In genomic region chr2:15054496-15054895, GRCm38 (mm10) we compare ENCODE assay signal across 8 mouse cellular contexts. TPM values are rescaled to one million over a fixed set of nuclear protein-coding genes. Genes with fewer than 3 reads are reported as not detected.
DNase-seq lines count a peak whose midpoint lies in the region; ATAC-seq and TF ChIP-seq lines count a peak whose summit lies in the region.

No protein-coding gene starts in this region.

- H3K4me2 ChIP-seq in midbrain, embryonic 13.5 days (replicated peaks), result peak overlapping the region; percentile 57

- peaks cover 4% of the 10 kb centered on the region for H3K4me1 ChIP-seq in lung, adult 2 months (ENCODE audit: control insufficient read depth, insufficient read depth, low read length)
- H3K4me1 ChIP-seq in cortical plate, adult 2 months (ENCODE audit: control insufficient read depth, insufficient read depth, low read length), result peaks cover 2% of the 10 kb centered on the region; the same call in 1 of the 2 replicates
- H3K4me1 ChIP-seq in midbrain, embryonic 13.5 days (replicated peaks), result peaks cover 40% of the 10 kb centered on the region

- no peaks in the 10 kb centered on the region for H3K36me3 ChIP-seq in midbrain, embryonic 13.5 days

- H3K27me3 ChIP-seq in midbrain, embryonic 13.5 days, result no peaks in the 10 kb centered on the region

- no peak for DNase-seq in lung, adult 2 months
- no peak for DNase-seq in lung, postnatal 14 days
- DNase-seq in adrenal gland, postnatal 4 days (ENCODE audit: low spot score in 2 of 2), result no peak
- no peak for DNase-seq in right cerebral cortex, postnatal 4 days
- no peak for DNase-seq in ovary, adult 18-20 months (ENCODE audit: low spot score)

- TF ChIP-seq CTCF in lung, adult 2 months (IDR thresholded peaks at IDR 0.05; ENCODE audit: insufficient read depth, low read length), result no peak
- TF ChIP-seq CTCF in cortical plate, adult 2 months (IDR thresholded peaks at IDR 0.05; ENCODE audit: extremely low read depth, insufficient read depth, low read length), result no peak

- H3K4me3 ChIP-seq in lung, adult 2 months (replicated peaks; ENCODE audit: extremely low read depth, low read depth, low read length), result peak overlapping the region; percentile 93
- peak overlapping the region; percentile 94 for H3K4me3 ChIP-seq in cortical plate, adult 2 months (ENCODE audit: insufficient read depth, low read length)
- peak overlapping the region; percentile 74 for H3K4me3 ChIP-seq in midbrain, embryonic 13.5 days (replicated peaks)

- no peak for TF ChIP-seq POLR2A in lung, adult 2 months (IDR thresholded peaks at IDR 0.05; ENCODE audit: borderline replicate concordance, extremely low read depth, low read depth, low read length)
- TF ChIP-seq POLR2A in cortical plate, adult 2 months (IDR thresholded peaks at IDR 0.05; ENCODE audit: extremely low read depth, insufficient read depth, low read length), result no peak

- no peaks in the 10 kb centered on the region for H3K9me3 ChIP-seq in midbrain, embryonic 13.5 days

- H3K27ac ChIP-seq in cortical plate, adult 2 months (ENCODE audit: insufficient read depth, low read length), result peak overlapping the region; percentile 98
- H3K27ac ChIP-seq in midbrain, embryonic 13.5 days, result peak overlapping the region; percentile 86

- peak overlapping the region; percentile 67; the same call in 1 of the 2 replicates for H3K9ac ChIP-seq in midbrain, embryonic 13.5 days (replicated peaks)

- ATAC-seq in inflammation-experienced regulatory T-cells, adult 6 months, result peak; percentile 7
- ATAC-seq in midbrain, embryonic 13.5 days, result no peak

- 16% methylated on average over 10 of the region's 10 CpGs for WGBS in lung, adult 2 months
- 25% methylated on average over 10 of the region's 10 CpGs for WGBS in midbrain, embryonic 13.5 days

RNA-seq across cellular contexts. Expression of gene Nsun6, which starts 0.4 kb away (rescaled TPM):
- polyA plus RNA-seq in lung, adult 2 months (2012; rRNA removed), result 1.3 and 5.2 TPM in 2 replicates
- 5.0 and 6.1 TPM in 2 replicates for polyA plus RNA-seq in cortical plate, adult 2 months (2012; rRNA removed)
- polyA plus RNA-seq in inflammation-experienced regulatory T-cells, adult 6 months (2017; shearing (Covaris generic)), result 10 to 100 TPM; 18.5 to 31.6 (median 23.1) TPM
- polyA plus RNA-seq in midbrain, embryonic 13.5 days (2015; fragmentation: Nextera tagmentation; extraction: Ambion mirVana), result 14.1 and 16.1 TPM in 2 replicates
- 10 to 100 TPM; 11.4 to 12.4 TPM for total RNA-seq in adrenal gland, postnatal 4 days (2021)

RNA-seq across cellular contexts. Expression of gene Arl5b, which starts 5.3 kb away (rescaled TPM):
- 6.1 and 10.0 TPM in 2 replicates for polyA plus RNA-seq in lung, adult 2 months (2012; rRNA removed)
- polyA plus RNA-seq in cortical plate, adult 2 months (2012; rRNA removed), result 21.0 and 24.4 TPM in 2 replicates
- polyA plus RNA-seq in inflammation-experienced regulatory T-cells, adult 6 months (2017; shearing (Covaris generic)), result 10 to 100 TPM in 2 of 3 experiments, 1 to 10 TPM in 1; 8.7 to 11.4 (median 10.1) TPM
- 42.1 and 48.5 TPM in 2 replicates for polyA plus RNA-seq in midbrain, embryonic 13.5 days (2015; fragmentation: Nextera tagmentation; extraction: Ambion mirVana)
- 10 to 100 TPM; 27.3 TPM for total RNA-seq in adrenal gland, postnatal 4 days (2021)
